Mouse (Mus musculus): ENCODE results near the gene Cox6b1.

The Cox6b1 gene

DNA sequence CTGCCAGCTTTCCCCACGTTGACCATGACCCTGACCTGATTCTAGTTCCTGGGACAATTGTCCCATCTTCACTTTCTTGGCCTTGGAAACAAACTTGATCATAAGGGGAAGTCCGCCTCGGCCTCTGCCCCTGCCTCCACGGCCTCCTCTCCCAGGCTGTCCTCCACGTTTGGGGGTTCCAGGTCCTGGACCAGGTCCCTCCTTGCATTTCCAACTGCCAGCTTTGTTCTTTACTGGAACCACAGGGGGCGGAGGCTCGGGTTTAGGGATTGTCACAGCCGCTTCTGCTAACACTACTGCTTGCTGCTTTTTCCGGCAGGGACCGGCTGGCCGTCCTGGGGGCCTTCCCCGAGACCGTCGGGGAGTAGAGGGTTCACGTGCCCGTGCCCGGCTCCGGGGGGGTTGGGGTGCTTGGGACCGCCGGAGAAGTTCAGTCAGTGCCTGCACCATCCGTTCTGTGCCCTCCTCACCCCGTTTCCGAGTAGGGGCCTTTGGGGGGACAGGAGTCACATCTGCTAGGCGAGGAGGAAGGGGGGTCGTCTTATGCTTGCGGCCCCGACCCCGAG is 39.4 kb downstream of the Cox6b1 start:
- in situ Hi-C loops (cut with MboI), result no loop called here

DNA sequence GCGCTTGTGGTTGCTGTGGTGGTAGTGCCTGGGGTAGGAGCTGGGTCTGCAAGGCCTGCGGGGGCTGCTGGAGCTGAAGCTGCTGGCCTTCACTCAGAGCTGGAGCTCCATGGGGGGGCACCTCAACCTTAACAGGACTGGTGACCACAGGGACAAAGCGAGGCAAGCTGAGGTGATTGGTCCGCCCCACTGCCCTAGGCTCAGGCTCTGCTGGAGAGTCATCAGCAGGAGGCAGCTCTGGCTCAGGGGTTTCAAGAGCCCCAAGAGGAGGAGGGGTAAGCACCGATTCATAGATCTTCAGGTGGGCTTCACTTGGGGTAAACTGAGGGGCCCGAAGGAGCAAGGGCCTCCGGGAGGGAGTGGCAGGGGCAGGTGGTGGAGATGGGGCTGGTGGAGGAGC is 40.8 kb downstream of the Cox6b1 start:
- in situ Hi-C loops (cut with MboI), result no loop called here

DNA sequence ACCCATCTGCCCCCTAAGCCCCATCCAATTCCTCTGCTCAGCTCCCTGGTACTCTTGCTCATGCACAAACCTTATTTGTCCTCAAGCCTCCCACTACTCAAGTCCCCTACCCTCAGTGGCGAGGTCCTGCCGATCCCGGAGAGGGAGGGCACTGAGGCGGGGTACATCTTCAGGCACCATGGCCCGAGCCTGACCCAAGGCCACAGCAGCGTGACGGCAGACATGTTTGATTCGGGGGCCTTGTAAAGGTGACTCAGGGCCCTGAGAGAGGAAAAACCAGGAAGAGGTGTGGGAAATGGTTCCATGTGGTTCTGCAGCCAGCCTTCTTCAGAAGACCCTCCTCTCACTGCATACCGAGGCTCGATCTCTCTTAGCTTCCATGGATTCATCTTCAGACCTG is 41.6 kb downstream of the Cox6b1 start:
- in situ Hi-C loops (cut with MboI), result no loop called here

DNA sequence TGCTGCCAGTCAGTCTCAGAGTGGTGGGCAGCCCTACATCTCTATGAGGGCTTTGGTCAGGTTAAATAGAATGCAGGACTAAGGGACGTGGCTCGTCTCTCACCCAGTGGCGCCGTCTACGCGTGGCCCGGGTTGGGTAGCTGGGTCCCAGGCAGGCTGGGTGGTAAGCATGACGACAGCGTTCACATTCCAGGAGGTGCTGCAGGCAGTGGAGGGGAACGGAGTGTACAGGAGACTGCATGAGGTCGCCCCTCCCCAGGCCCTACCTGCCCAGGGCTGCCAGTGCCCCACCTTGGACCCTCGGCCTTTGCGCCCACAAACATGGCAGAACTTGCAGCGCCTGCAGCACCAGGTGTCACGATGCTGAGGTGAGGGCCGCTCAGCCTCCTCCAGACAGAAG is 44.4 kb downstream of the Cox6b1 start:
- in situ Hi-C loops (cut with MboI), result no loop called here

DNA sequence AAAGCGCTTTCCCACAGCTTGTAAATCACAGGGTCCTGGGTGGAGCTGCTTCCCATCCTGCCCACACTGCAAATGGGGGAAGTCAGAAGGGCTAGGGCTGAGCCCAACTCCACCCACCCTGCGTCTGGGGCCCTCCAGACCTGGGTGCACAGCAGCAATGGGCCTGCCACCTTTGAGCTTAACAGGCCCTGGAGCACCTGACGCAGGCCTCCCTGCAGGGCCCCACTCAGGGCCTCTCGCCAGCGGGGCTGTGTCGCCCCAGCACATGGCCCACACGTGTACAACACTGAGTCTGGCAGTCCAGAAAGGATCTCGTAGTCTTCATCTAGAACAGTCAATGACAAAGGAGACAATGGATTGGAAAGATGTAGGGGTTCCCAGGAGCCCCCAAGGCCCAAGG is 46.0 kb downstream of the Cox6b1 start:
- in situ Hi-C loops (cut with MboI), result no loop called here

DNA sequence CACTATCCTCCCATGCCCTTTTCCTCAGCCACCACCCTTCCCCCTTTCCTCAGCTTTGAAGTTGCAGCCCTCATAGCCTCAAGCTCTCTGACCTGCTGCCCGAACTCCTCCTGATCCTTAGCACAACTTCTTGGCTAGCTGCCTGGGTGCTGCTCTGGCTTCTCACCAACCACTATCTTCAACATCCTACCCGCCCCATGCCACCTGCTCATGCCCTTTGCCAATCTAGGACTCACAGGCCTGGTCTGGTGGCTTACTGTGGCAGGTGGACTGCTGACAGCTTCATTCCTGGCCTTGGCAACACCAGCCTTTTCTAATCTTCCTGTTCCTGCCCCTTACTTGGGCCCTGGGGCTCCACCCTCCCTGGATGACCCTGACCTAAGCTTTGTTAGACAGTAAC is 53.0 kb downstream of the Cox6b1 start:
- in situ Hi-C loops (cut with MboI), result no loop called here

DNA sequence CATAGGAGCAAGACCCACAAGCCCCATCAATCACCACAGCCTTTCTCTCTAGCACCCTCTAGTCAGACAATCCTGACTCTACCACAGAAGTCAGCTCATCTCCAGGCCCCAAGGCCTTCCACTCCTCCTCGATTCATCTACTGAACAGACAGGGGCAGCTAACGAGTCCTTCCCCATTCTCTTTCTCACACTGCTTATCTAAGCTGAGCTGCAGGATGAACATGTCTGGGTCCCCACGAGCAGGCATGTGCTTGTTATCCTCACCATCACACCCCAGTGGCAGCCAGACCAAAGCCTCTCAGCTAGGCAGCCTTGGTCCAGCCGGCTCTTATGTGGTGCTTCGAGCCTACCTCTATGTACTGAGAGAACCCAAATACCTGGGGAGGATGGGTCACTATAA is 53.6 kb downstream of the Cox6b1 start:
- in situ Hi-C loops (cut with MboI), result no loop called here

DNA sequence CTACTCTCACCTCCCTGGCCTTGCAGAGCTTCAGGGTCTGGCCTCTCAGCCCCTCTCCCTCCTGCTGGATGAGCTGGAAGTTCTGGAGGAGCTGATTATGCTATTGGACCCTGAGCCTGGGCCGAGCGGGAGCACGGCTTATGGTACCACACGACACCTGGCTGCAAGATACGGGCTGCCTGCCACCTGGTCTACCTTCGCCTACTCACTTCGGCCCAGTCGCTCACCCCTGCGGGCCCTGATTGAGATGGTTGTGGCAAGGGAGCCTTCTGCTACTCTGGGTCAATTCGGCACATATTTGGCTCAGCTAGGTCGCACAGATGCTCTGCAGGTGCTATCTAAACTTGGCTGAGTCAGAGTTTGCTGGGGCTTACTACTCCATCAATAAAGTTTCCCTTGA is 58.4 kb downstream of the Cox6b1 start:
- in situ Hi-C loops (cut with MboI), result no loop called here

Measured in mature B cell (primary cell).